Mouse (Mus musculus): ENCODE data around the gene Fchsd2. TPM values are rescaled to one million over a fixed set of nuclear protein-coding genes. Genes with fewer than 3 reads are reported as not detected.
"Not testable (repeated sequence)": the region's sequence is repeated elsewhere in the genome, so short reads cannot be mapped to it uniquely, and the experiment has no call there.

Gene Fchsd2
- polyA plus RNA-seq, 1 experiment from 2014 or later, result 22.5 TPM

DNA sequence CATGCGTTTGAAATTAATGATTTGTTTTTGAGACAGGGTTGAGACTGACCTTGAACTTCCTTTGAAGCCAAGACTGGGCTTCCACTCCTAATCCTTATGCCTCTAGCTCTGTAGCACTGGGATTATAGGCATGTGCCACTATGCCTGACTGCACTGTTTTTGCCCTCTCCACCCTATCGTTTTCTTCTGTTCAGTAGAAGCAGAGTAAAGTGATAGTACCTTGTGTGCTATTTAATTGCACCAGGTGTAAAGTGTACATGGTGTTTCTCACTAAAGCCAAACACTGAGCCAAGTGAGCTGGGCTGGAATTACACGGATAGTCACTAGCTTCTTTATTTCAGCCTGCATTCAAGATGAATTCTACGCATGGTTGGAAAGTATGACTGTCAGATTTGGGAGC is 35.9 kb downstream of the Fchsd2 start:
- H3K27ac ChIP-seq, result no peak overlapping the region
- WGBS, result 80% methylated on average over 4 of the region's 4 CpGs
- no peaks in the 10 kb centered on the region for H3K36me3 ChIP-seq
- no peaks in the 10 kb centered on the region for H3K27me3 ChIP-seq
- no peaks in the 10 kb centered on the region for H3K9me3 ChIP-seq
- no peak overlapping the region for H3K4me3 ChIP-seq
- no peak for ATAC-seq (ENCODE audit: borderline replicate concordance, extremely low read depth, low FRiP score, low TSS enrichment)
- peaks cover 20% of the 10 kb centered on the region for H3K4me1 ChIP-seq
- no peak overlapping the region for H3K9ac ChIP-seq
- H3K4me2 ChIP-seq, result no peak overlapping the region

DNA sequence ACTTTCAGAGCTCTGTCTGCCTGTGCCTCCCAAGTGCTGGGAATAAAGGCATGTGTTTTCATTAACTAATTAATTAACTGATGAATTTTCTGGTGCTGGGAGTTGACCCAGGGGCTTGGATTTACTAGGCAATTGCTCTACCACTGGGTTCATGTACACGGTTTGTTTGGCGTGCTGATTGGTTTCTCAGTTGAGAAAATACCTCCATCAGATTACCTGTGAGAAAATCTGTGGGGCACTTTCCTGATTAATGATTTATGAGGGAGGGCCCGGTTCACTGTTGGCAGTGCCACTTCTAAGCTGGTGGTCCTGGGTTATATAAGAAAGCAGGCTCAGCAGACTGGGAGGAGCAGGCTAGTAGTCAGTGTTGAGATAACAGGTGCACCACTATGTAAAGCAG is 38.0 kb downstream of the Fchsd2 start:
- no peak overlapping the region for H3K27ac ChIP-seq
- no peaks in the 10 kb centered on the region for H3K27me3 ChIP-seq
- H3K36me3 ChIP-seq, result no peaks in the 10 kb centered on the region
- H3K4me3 ChIP-seq, result no peak overlapping the region
- H3K9me3 ChIP-seq, result no peaks in the 10 kb centered on the region
- H3K4me1 ChIP-seq, result peaks cover 12% of the 10 kb centered on the region
- 50% methylated on average over 3 of the region's 3 CpGs for WGBS
- no peak overlapping the region for H3K4me2 ChIP-seq
- no peak overlapping the region for H3K9ac ChIP-seq
- no peak for ATAC-seq (ENCODE audit: borderline replicate concordance, extremely low read depth, low FRiP score, low TSS enrichment)

DNA sequence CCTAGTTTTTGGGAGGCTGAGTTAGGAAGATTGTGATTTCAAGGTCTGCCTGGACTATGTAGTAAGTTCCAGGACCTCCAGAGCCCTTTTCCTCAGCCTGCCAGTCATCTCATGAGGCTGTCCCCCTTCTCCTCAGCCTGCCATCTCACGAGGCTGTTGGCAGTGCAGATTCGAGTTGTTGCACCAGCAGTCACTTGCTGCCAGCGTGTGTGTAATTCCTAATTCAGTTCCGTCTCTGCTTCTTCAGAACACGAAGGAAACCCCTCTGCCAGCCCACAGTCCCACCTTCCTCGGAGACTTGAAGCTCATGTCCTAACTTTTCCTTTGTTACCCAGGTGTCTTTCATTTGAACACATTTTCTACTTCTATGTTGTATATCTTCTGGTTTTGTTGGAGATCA is 38.6 kb downstream of the Fchsd2 start:
- H3K27ac ChIP-seq, result no peak overlapping the region
- WGBS, result 80% methylated on average over 6 of the region's 6 CpGs
- H3K36me3 ChIP-seq, result no peaks in the 10 kb centered on the region

DNA sequence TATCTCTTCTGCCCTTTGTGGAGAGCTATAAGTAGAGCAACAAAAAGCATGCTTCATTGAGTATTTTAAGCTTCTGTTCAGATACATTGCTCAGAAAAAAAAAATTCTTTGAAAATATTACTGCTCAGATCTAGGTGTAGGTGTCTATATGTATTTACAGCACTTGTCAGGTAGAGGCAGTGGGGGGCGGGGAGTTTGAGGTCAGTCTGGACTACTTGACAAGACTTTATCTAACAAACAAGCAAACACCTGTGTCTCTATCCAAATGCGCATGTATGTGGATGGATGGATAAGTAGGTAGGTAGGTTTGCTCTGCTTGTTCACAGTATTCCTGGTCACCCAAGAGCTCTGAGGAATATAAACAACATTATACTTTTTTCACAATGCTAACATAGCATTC is 40.9 kb downstream of the Fchsd2 start:
- Histone ChIP-seq H3K4me2 (no peak overlapping the region), H3K4me1 (0 out of 2 replicates have a peak, but pooled peaks cover under 1% of the 10 kb centered on the region), H3K9ac (no peak overlapping the region), H3K27me3 (no peaks in the 10 kb centered on the region), H3K27ac (no peak overlapping the region), H3K9me3 (no peaks in the 10 kb centered on the region), H3K36me3 (no peaks in the 10 kb centered on the region), H3K4me3 (no peak overlapping the region)
- no peak for ATAC-seq (ENCODE audit: borderline replicate concordance, extremely low read depth, low FRiP score, low TSS enrichment)
- 88% methylated on average over 2 of the region's 2 CpGs for WGBS

More for the DNA sequence above, 38.6 kb downstream of the Fchsd2 start:
- ATAC-seq (ENCODE audit: borderline replicate concordance, extremely low read depth, low FRiP score, low TSS enrichment), result no peak
- Histone ChIP-seq H3K9me3 (no peaks in the 10 kb centered on the region), H3K9ac (no peak overlapping the region), H3K4me1 (peaks cover 12% of the 10 kb centered on the region), H3K27me3 (no peaks in the 10 kb centered on the region), H3K4me3 (no peak overlapping the region), H3K4me2 (no peak overlapping the region)

DNA sequence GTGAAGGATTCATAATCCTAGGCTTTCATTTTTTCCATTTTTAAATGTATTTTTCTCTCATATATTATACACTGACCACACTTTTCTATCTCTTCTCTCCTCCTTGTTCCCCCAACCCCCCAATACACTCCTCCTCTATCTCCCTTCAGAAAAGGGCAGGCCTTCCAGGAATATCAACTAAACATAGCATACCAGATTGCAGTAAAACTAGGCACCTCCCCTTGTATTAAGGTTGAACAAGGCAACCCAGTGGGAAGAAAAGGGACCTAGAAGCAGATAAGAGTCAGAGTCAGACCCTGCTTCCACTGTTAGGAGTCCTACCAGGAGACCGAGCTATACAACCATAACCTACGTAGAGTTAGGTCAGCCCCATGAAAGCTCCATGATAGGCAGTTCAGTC is 41.5 kb downstream of the Fchsd2 start:
- Histone ChIP-seq H3K27ac (no peak overlapping the region), H3K4me2 (no peak overlapping the region), H3K4me3 (no peak overlapping the region), H3K36me3 (no peaks in the 10 kb centered on the region), H3K4me1 (no peaks in the 10 kb centered on the region), H3K9me3 (no peaks in the 10 kb centered on the region), H3K27me3 (no peaks in the 10 kb centered on the region), H3K9ac (no peak overlapping the region)
- WGBS, result 88% methylated on average over 2 of the region's 2 CpGs
- ATAC-seq (ENCODE audit: borderline replicate concordance, extremely low read depth, low FRiP score, low TSS enrichment), result no peak

DNA sequence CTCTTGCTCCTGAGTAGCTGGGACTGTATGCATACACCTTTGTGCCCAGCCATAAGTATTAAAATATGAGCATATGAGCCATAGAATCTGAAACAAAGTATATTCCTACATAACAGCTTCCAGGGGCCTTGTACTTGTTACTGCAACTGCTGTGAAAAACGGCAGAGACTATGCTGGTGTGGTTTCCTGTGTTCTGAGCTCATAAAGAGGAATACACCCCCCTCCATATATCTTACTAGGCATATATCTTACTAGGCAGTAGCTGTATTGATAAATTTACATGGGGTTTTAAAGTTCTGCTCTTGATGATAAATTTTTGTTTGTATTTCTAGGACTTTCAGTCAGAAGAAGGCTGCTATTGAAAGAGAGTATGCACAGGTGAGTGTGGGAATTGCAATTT is 46.2 kb downstream of the Fchsd2 start:
- WGBS, result 17% methylated on average over 1 of the region's 1 CpGs
- H3K27ac ChIP-seq, result no peak overlapping the region
- ATAC-seq (ENCODE audit: borderline replicate concordance, extremely low read depth, low FRiP score, low TSS enrichment), result no peak
- no peak overlapping the region for H3K4me2 ChIP-seq
- no peak overlapping the region for H3K9ac ChIP-seq
- 0 out of 2 replicates have a peak, but pooled peaks cover 3% of the 10 kb centered on the region for H3K36me3 ChIP-seq
- no peaks in the 10 kb centered on the region for H3K9me3 ChIP-seq
- H3K4me1 ChIP-seq, result peaks cover 6% of the 10 kb centered on the region
- H3K27me3 ChIP-seq, result no peaks in the 10 kb centered on the region
- H3K4me3 ChIP-seq, result no peak overlapping the region

DNA sequence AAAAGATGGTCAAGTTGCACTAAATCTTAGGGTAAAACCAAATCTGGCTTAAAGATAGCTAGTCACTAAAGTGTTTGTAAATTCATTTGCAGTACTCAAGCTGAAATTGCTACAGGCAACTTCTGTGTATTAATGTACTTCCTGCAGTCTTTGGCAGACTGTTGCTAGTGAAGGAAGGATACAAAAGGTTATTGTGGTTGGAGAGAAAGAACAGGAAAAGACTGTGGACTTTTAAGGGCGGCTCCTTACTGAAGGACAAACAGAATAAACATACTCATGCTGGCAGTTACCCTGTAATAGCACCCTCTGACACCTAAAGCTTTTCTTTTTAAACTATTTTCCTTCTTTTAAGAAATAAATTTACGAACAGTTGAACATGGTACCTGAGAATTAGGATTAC is 50.2 kb downstream of the Fchsd2 start:
- H3K27me3 ChIP-seq, result no peaks in the 10 kb centered on the region
- no peak for ATAC-seq (ENCODE audit: borderline replicate concordance, extremely low read depth, low FRiP score, low TSS enrichment)
- no peak overlapping the region for H3K4me3 ChIP-seq
- H3K4me1 ChIP-seq, result peaks cover 8% of the 10 kb centered on the region
- 0 out of 2 replicates have a peak, but pooled peaks cover 3% of the 10 kb centered on the region for H3K36me3 ChIP-seq
- no peaks in the 10 kb centered on the region for H3K9me3 ChIP-seq
- no peak overlapping the region for H3K4me2 ChIP-seq
- no peak overlapping the region for H3K9ac ChIP-seq
- 42% methylated on average over 2 of the region's 2 CpGs for WGBS
- no peak overlapping the region for H3K27ac ChIP-seq

DNA sequence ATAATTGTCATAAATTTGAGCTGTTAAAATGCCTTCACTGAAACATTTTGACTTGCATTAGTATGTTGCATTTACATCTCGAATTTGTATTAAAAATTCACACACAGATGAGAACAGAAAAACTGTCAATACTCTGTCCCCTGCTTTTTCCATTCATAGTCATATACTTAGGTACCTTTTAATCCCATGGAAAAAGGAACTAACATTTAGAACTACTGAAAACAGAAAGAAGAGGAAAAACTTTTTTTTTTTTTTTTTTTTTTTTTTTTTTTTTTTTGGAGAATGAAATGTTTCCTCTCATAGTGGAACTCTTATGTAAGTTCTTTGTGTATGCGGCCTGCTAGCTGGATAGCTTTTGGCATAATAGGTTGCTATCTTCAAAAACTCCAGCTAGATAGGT is 51.6 kb downstream of the Fchsd2 start:
- Histone ChIP-seq H3K4me3 (no peak overlapping the region), H3K4me1 (peaks cover 8% of the 10 kb centered on the region), H3K9me3 (no peaks in the 10 kb centered on the region), H3K27ac (0 out of 2 replicates have a peak overlapping the region, but pooled peaks have one; percentile 50), H3K27me3 (no peaks in the 10 kb centered on the region), H3K9ac (no peak overlapping the region), H3K36me3 (0 out of 2 replicates have a peak, but pooled peaks cover 3% of the 10 kb centered on the region), H3K4me2 (no peak overlapping the region)
- 74% methylated on average over 2 of the region's 2 CpGs for WGBS
- ATAC-seq (ENCODE audit: borderline replicate concordance, extremely low read depth, low FRiP score, low TSS enrichment), result no peak

DNA sequence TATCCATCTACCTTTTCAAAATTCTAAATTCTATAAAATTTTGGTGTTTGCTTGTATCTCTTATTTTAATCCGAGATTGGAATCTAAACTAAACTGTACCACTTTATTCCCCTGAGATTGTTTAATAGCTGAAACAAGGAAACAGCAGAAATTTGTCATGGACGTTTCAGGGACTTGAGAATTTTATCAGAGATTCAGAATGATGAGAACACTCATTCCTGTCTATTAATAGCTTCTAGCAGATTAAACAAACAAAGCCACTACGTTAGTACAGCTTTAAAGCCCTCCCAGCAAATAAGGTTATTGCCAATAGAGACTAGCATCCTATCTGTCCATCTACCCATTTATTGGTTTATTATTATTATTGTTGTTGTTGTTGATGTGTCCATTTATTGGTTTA is 56.4 kb downstream of the Fchsd2 start:
- ATAC-seq (ENCODE audit: borderline replicate concordance, extremely low read depth, low FRiP score, low TSS enrichment), result no peak
- Histone ChIP-seq H3K4me3 (no peak overlapping the region), H3K4me1 (no peaks in the 10 kb centered on the region), H3K36me3 (no peaks in the 10 kb centered on the region), H3K4me2 (no peak overlapping the region), H3K27me3 (no peaks in the 10 kb centered on the region), H3K9ac (no peak overlapping the region), H3K9me3 (no peaks in the 10 kb centered on the region), H3K27ac (no peak overlapping the region)
- 34% methylated on average over 3 of the region's 3 CpGs for WGBS

DNA sequence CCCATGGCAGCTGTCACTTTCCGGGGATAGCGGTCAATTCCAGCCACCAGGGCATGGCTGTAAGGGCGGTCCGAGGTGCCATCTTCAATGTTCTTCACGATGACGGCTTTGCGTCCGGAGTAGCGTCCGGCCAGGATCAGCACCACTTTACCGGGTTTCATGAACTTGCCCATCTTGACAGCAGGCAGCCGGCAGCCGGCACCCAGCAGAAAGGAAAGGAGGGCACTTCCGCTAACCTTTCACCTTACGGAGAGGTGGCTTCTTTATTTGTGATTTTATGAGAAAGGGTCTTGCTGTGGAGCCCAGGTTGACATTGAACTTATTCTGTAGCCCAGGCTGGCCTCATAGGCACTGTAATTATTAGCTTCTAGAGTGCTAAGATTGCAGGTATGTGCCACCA is 62.2 kb downstream of the Fchsd2 start:
- H3K4me2 ChIP-seq; ATAC-seq (ENCODE audit: borderline replicate concordance, extremely low read depth, low FRiP score, low TSS enrichment); H3K4me1 ChIP-seq; H3K9ac ChIP-seq; H3K4me3 ChIP-seq; H3K9me3 ChIP-seq; H3K27me3 ChIP-seq; H3K36me3 ChIP-seq; H3K27ac ChIP-seq: not testable (repeated sequence)
- WGBS, result 97% methylated on average over 15 of the region's 15 CpGs

DNA sequence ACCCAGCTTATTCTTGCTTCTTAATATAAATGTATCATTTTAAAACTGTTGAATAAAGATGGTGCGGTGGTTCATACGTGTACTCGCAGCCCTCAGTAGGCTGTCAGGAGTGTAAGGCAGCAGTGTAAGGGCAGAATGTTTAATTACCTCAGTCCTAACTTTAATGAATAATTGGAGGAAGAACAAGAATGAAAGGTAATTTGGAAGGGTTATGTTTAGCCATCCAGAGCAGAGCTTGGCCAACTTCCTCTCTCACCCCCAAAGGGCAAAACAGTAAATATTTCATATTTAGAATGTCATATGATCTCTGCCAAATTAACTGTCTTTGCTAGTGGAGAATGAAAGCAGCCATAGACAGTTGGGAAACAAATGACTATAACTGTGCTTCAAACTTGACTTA is 62.6 kb downstream of the Fchsd2 start:
- Histone ChIP-seq H3K9ac (no peak overlapping the region), H3K4me2 (no peak overlapping the region), H3K36me3 (no peaks in the 10 kb centered on the region), H3K4me1 (0 out of 2 replicates have a peak, but pooled peaks cover 6% of the 10 kb centered on the region), H3K4me3 (no peak overlapping the region), H3K27ac (no peak overlapping the region), H3K27me3 (no peaks in the 10 kb centered on the region), H3K9me3 (no peaks in the 10 kb centered on the region)
- WGBS, result 86% methylated on average over 3 of the region's 3 CpGs
- ATAC-seq (ENCODE audit: borderline replicate concordance, extremely low read depth, low FRiP score, low TSS enrichment), result no peak

DNA sequence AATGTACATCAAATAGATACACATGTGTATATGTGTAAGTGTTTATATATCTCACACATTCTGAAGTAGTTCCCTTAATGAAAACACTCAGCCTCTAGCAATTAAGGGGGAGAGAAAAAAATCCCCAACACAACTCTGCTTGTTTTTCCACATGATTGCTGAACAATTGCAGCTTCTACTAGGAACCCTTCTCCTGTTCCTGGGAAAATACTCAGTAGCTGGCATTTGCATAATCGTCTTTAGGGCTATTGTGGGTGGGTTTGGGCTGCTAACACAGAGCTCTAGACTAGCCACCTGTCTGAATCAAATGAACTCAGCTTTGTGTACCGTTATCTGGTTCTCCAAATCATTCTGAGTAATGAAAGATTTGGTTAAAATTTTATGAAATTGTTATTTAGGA is 67.6 kb downstream of the Fchsd2 start:
- H3K4me3 ChIP-seq, result no peak overlapping the region
- H3K9me3 ChIP-seq, result no peaks in the 10 kb centered on the region
- H3K4me1 ChIP-seq, result 0 out of 2 replicates have a peak, but pooled peaks cover 3% of the 10 kb centered on the region
- ATAC-seq (ENCODE audit: borderline replicate concordance, extremely low read depth, low FRiP score, low TSS enrichment), result no peak
- no peaks in the 10 kb centered on the region for H3K36me3 ChIP-seq
- no peak overlapping the region for H3K27ac ChIP-seq
- WGBS, result 73% methylated on average over 2 of the region's 2 CpGs
- no peak overlapping the region for H3K9ac ChIP-seq
- no peak overlapping the region for H3K4me2 ChIP-seq
- H3K27me3 ChIP-seq, result no peaks in the 10 kb centered on the region

DNA sequence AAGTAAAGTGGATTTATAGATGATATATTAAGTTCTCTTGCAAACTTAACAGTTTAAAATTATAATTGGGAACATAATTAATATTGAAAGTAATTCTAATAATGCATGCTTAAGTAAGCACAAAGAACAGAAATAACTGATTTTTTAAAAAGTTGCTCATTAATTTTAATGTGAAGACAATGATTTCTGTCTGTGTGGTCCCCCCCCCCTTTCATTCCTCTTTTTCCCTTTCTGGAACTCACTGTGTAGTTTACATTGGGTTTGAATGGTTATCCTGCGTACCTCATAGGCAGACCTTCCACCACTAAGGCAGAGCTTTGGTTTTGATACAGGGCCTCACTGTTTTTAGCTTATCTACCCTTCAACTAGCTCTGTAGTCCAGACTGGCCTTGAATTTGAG is 70.1 kb downstream of the Fchsd2 start:
- Histone ChIP-seq H3K9me3 (no peaks in the 10 kb centered on the region), H3K4me2 (no peak overlapping the region), H3K4me3 (no peak overlapping the region), H3K36me3 (no peaks in the 10 kb centered on the region), H3K9ac (no peak overlapping the region), H3K27ac (no peak overlapping the region), H3K4me1 (no peaks in the 10 kb centered on the region), H3K27me3 (no peaks in the 10 kb centered on the region)
- 86% methylated on average over 1 of the region's 1 CpGs for WGBS
- ATAC-seq (ENCODE audit: borderline replicate concordance, extremely low read depth, low FRiP score, low TSS enrichment), result no peak
